Mouse (Mus musculus) spleen, adult 2 months (tissue): ENCODE results near the gene 1700042G07Rik.

Experiments used
- CTCF ChIP-seq: fragments of 200-500 bp; IDR thresholded peaks from 2 replicates; pipeline ENCODE4 v1.5.1; 2011; ENCODE audit warnings: mild to moderate bottlenecking, inconsistent platforms; ENCODE audit not compliant: insufficient read depth, insufficient read length, insufficient replicate concordance; ENCODE audit errors: extremely low read depth
- POLR2A ChIP-seq: fragments of 200-500 bp; IDR thresholded peaks from 2 replicates; pipeline ENCODE4 v1.6.1; 2011; ENCODE audit warnings: low read depth, low read length, inconsistent platforms

GRCm38 (mm10) chr4:116143891-116144717 lies 29.1 kb upstream of the 1700042G07Rik start:
- TF ChIP-seq POLR2A, result no peak
- TF ChIP-seq CTCF, result no peak
